Mouse (Mus musculus) bone marrow, adult 2 months (tissue): ENCODE data around the gene Ddc. TPM values are rescaled to one million over a fixed set of nuclear protein-coding genes. Genes with fewer than 3 reads are reported as not detected.

Source experiments
- H3K27ac ChIP-seq: fragments of 200-500 bp; 2 replicates; pipeline ENCODE4 v1.5.1; 2012; ENCODE audit warnings: low read depth, mild to moderate bottlenecking, control low read depth, inconsistent platforms, low read length; ENCODE audit not compliant: control insufficient read depth, poor library complexity, insufficient read depth
- H3K4me1 ChIP-seq: fragments of 200-500 bp; 2 replicates; pipeline ENCODE4 v1.6.1; 2011; ENCODE audit warnings: low read length; ENCODE audit not compliant: control insufficient read depth, insufficient read depth
- H3K4me3 ChIP-seq: fragments of 200-500 bp; replicated peaks from 2 replicates; pipeline ENCODE3; 2011; ENCODE audit warnings: mild to moderate bottlenecking, low read depth, low read length, control low read depth; ENCODE audit not compliant: control insufficient read depth
- CTCF ChIP-seq: fragments of 200-500 bp; IDR thresholded peaks from 2 replicates; pipeline ENCODE4 v1.5.1; 2011; ENCODE audit warnings: low read length, control low read depth; ENCODE audit not compliant: control insufficient read depth, insufficient read depth
- POLR2A ChIP-seq: fragments of 200-500 bp; IDR thresholded peaks from 2 replicates; pipeline ENCODE4 v1.6.1; 2011; ENCODE audit warnings: low read depth, mild to moderate bottlenecking, control low read depth, low read length, borderline replicate concordance; ENCODE audit not compliant: control insufficient read depth
- WGBS: fragments of 180-500 bp; shearing (Covaris S2); methylation state at CpG from one replicate; pipeline ENCODE4 v1.1.7; 2018; 5-methylcytosine and 5-hydroxymethylcytosine counted together
- polyA plus RNA-seq: library from polyadenylated mRNA; stranded (reverse); fragments of >200 nt; gene quantifications from 2 replicates; pipeline ENCODE4 v1.2.4, GENCODE M21; 2011; ENCODE audit warnings: low replicate concordance; ENCODE audit not compliant: missing spikeins, insufficient read depth, insufficient read length

Gene Ddc
- polyA plus RNA-seq, 1 experiment: 2.0 TPM

DNA sequence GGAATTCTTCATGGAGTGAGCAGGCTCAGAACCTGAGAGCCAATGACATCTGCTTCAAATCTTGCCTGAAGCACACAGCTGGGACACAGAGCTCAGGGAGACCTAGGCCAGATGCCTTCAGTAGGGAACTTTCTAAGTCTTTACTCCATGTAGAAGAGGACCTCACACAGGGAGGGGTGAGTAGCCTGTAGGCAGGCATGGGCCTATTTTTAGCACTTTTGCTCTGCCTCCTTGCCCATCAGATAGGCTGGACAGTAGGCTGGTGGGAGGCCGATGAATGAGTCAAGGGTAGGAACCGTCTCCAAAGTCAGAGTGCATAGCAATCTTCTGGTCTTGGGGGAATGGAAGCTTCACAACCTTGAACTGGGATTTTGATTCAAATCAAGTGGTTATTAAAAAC, 22.7 kb downstream of the Ddc start:
- Histone ChIP-seq H3K4me1 (no peaks in the 10 kb centered on the region; the same call in 1 of the 2 replicates), H3K27ac (no peak overlapping the region), H3K4me3 (no peak overlapping the region)
- no peak for TF ChIP-seq CTCF
- no peak for TF ChIP-seq POLR2A
- 71% methylated on average over 2 of the region's 2 CpGs for whole genome bisulfite sequencing

DNA sequence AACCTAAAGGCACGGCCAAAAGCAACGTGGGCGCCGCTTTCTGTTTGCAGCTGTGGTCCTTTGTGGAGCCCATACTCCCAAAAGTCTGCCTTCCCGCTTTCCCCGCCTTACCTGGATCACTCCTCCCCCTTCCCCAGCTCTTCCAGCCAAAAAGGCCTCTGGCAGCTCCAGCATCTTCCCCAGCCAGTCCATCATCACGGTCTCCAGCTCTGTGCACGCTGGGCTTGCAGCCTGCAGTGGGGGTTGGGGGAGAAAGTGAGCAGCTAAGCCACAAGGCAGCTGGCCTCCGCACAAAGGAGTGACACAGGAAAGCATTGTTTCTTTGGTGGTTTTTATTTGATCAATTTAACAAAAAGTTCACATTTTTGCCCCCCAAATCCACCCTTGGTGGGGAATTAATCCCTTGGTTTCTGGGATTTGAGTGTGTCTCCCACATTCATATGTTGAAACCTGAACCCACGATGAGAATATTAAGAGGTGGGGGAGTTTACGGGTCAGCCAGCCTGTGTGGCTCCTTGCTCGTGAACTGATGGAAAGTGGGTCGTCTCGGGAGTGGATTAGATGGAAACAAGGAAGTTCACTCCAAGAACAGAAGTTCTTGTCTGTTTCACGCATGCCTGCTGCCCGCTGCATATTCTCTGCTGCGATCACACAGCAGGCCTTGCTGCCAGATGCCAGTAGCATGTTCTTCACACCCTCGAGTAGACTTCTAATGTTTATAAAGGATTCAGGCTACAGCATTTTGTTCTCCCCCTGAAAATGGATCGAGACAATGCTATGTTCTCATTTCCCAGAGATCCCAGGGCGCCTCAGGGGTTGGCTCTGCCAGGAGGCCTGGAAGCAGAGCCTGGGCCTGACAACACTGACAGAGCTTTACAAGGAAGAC, 24.7 kb downstream of the Ddc start:
- no peak overlapping the region for H3K4me3 ChIP-seq
- peak overlapping the region; percentile 24; the same call in 1 of the 2 replicates for H3K27ac ChIP-seq
- TF ChIP-seq CTCF: no peak
- TF ChIP-seq POLR2A: no peak
- H3K4me1 ChIP-seq: no peaks in the 10 kb centered on the region; the same call in 1 of the 2 replicates
- 65% methylated on average over 20 of the region's 20 CpGs for WGBS

DNA sequence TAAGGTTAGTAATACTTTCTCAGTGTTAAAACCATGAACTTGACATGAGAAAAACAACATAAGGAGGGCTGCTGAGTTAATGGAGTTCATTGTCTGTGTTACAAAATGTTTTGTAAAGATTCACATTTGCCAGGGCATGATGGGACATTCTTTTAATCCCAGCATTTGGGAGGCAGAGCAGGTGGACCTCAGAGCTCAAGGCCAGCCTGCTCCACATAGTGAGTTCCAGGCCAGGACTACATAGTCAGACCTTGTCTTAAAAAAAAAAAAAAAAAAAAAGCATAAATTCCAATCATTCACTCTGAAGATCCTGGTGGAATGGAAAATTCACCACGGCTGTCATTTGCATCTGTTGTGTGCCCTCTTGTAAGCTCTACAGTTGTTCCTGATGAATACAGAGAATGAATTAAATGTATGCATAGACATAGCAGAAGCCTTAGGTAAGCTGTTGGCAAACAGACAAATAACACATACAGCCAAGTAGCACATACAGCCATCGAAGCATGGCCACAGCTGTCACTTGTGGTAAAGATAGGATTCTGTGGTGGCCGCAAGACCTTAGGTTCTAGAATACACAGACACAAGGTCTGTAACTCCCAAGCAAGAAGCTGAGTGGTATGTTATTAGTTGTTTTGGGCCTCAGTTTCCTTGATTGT, 25.7 kb downstream of the Ddc start:
- 43% methylated on average over 3 of the region's 3 CpGs for WGBS
- Histone ChIP-seq H3K4me3 (no peak overlapping the region), H3K27ac (no peak overlapping the region; the same call in 1 of the 2 replicates), H3K4me1 (no peaks in the 10 kb centered on the region; the same call in 1 of the 2 replicates)
- TF ChIP-seq CTCF: no peak

DNA sequence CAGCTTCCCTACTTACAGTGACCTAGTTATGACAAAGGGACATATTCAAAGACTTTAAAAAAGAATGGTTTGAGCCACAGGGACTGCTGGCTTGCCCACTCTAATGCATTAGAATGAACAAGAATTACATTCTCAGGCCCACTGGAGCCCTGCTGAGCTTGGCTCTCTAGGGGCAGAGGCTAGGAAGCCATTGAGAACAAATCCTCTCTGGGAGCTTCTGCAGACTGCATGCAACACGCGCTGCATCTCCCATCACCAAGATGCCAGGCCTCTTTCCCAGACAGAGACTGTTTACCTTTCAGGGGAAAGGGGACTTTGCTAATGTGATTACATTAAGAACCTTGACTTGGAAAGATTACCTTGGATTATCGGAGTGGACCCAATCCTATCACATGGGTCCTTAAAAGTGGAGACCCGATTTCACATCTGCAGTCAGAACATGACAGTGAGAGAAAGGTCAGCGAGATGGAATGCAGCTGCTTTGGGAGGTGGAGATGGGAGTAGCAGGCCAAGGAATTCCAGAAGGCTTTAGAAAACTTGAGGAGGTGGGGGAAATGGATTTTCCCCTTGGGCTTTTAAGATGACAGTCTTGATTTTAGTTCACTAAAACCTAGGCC, 26.6 kb downstream of the Ddc start:
- 87% methylated on average over 5 of the region's 5 CpGs for WGBS
- H3K4me3 ChIP-seq: no peak overlapping the region
- no peak overlapping the region for H3K27ac ChIP-seq
- TF ChIP-seq POLR2A (no peak), CTCF (no peak)
- no peaks in the 10 kb centered on the region; the same call in 1 of the 2 replicates for H3K4me1 ChIP-seq

DNA sequence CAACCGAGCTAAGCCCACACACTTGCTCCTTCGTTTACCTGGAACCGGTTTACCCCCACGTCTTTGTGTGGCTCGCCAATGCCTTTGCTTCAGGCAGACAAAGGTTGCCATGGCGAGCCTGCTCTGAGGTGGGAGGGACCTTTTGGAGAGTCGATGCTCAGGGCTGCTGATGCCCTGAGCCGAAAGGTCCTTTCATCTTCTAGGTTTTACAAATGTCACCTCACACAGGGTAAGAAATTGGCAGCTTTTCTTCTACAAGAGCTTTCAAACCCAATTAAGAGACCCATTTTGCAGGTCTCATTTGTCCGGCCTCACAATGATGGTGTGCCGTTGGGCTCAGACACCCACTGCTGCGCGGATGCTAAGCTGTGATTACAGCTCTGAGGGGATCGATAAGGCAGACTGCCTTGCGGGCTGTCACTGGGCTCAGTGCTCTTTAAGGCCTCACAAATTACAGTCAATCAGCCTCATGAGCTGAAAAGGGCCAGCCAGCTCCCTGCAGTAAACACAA, 29.9 kb downstream of the Ddc start:
- no peak overlapping the region for H3K4me3 ChIP-seq
- TF ChIP-seq POLR2A: no peak
- TF ChIP-seq CTCF: no peak
- WGBS: 79% methylated on average over 14 of the region's 14 CpGs
- H3K4me1 ChIP-seq: no peaks in the 10 kb centered on the region
- no peak overlapping the region for H3K27ac ChIP-seq

DNA sequence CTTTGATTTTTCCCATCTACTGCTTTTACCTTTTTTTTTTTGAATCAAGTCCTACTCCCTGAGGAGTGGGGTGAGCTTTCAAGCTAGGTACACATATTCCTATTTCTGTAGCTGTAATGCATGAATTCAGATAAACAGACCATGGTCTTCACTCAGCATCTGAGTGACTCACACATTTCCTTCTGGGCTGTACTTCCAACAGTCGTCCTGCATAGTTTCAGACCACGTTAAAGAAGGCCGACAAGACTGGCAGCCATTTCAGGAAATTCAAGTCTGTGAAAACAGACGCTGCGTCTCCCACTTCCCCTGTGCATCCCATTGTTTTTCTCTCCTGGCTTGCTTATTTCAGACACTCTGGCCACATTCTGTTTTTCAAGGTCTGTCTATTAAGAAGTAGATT, 31.2 kb downstream of the Ddc start:
- no peak overlapping the region for H3K4me3 ChIP-seq
- WGBS: 26% methylated on average over 5 of the region's 5 CpGs
- TF ChIP-seq POLR2A: no peak
- no peak for TF ChIP-seq CTCF
- no peak overlapping the region for H3K27ac ChIP-seq
- no peaks in the 10 kb centered on the region for H3K4me1 ChIP-seq

DNA sequence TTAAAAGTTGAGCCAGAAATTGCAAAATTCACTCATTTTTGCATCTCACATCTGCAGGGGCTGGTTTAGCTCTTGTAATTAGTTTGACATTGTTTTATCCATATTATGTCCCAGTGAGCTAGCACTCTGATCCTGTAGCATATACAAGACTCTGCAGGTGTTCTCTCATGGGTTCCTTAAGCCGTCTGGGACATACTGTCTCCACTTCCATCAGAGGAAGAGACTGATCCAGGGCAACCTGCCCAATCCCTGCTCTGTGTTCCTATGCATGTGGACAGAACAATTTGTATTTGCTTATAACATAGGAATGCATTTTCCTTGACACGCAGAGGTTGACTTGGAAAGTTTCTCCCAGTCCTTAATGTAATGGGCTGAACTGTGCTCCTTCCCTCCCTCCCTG, 32.8 kb downstream of the Ddc start:
- Histone ChIP-seq H3K4me1 (no peaks in the 10 kb centered on the region), H3K4me3 (no peak overlapping the region), H3K27ac (no peak overlapping the region)
- WGBS: 85% methylated on average over 2 of the region's 2 CpGs
- TF ChIP-seq CTCF (no peak), POLR2A (no peak)

DNA sequence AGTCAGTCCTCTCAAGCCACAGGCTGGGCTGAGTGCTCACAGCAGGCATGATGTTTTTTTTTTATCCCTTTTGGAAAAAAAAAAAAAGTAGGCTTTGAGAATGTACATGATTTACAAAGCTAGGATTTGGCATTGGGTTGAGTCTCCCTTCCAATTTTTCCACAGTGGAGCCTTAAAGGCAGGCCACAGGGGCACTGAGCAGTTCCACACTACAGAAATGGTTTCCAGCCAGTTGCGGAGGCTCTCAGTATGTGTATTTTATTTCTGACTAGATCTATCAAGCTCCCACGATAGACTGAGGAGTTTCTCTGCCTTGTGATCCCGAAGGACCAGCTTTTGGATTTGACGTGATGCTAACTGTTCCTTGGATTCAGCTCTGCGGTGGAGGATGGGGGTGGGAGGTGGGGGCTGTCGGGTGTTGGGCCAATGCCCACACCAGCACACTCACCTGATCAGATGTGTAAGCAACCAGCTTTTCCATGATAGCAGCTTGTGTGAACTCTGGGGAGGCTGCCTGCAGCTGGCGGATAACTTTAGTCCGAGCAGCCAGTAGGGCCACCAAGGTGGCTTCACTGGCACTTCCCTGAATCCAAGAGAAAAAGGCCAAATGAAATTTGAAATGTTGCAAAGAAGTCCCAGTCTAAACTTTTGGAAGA, 33.4 kb downstream of the Ddc start:
- TF ChIP-seq CTCF: no peak
- no peak for TF ChIP-seq POLR2A
- Histone ChIP-seq H3K27ac (no peak overlapping the region), H3K4me3 (no peak overlapping the region), H3K4me1 (no peaks in the 10 kb centered on the region)
- 82% methylated on average over 8 of the region's 8 CpGs for WGBS
